Mouse (Mus musculus): Measurements from ENCODE around the gene Csta1.

Csta1 gene

GRCm38 (mm10) chr16:36071071-36071449 lies 60.0 kb downstream of the Csta1 start:
- no peak for DNase-seq (ENCODE audit: low spot score in 2 of 2)
